Mouse (Mus musculus) hindbrain, embryonic 12.5 days (tissue): ENCODE measurements around the gene Sh3pxd2a. TPM values are rescaled to one million over a fixed set of nuclear protein-coding genes. Genes with fewer than 3 reads are reported as not detected.
A peak's percentile ranks its signal among the peaks of the same experiment; 100 is the strongest.

Source experiments
- ATAC-seq: fragments of 200-750 bp; cut with Nextera tagmentation; 2 replicates; pipeline ENCODE4 v1.8.0; 2017; ENCODE audit warnings: moderate TSS enrichment; ENCODE audit not compliant: low FRiP score
- H3K27ac ChIP-seq: fragments of 300-500 bp; sonication (generic); 2 replicates; pipeline ENCODE4 v1.5.1; 2016; ENCODE audit warnings: mild to moderate bottlenecking
- H3K27me3 ChIP-seq: fragments of 300-500 bp; sonication (generic); 2 replicates; pipeline ENCODE4 v1.6.1; 2016; ENCODE audit warnings: mild to moderate bottlenecking
- H3K36me3 ChIP-seq: fragments of 300-500 bp; sonication (generic); 2 replicates; pipeline ENCODE4 v1.6.1; 2016; ENCODE audit warnings: mild to moderate bottlenecking
- H3K4me1 ChIP-seq: fragments of 300-500 bp; sonication (generic); 2 replicates; pipeline ENCODE4 v1.6.1; 2016
- H3K4me2 ChIP-seq: fragments of 300-500 bp; sonication (generic); replicated peaks from 2 replicates; pipeline ENCODE4 v1.6.1; 2016; ENCODE audit warnings: mild to moderate bottlenecking
- H3K4me3 ChIP-seq: fragments of 300-500 bp; sonication (generic); 2 replicates; pipeline ENCODE4 v1.5.1; 2016; ENCODE audit warnings: mild to moderate bottlenecking
- H3K9ac ChIP-seq: fragments of 300-500 bp; sonication (generic); 2 replicates; pipeline ENCODE4 v1.6.1; 2016; ENCODE audit warnings: mild to moderate bottlenecking, moderate library complexity
- H3K9me3 ChIP-seq: fragments of 300-500 bp; sonication (generic); replicated peaks from 2 replicates; pipeline ENCODE4 v1.6.1; 2016; ENCODE audit warnings: mild to moderate bottlenecking
- WGBS: fragments of 180-500 bp; shearing (Covaris S2); methylation state at CpG from one replicate; pipeline ENCODE4 v1.1.7; 2016; 5-methylcytosine and 5-hydroxymethylcytosine counted together
- polyA plus RNA-seq: library from polyadenylated mRNA; unstranded; fragments of >200 nt; fragmentation: Nextera tagmentation; extraction: Ambion mirVana; gene quantifications from 2 replicates; pipeline ENCODE4 v1.2.1, GENCODE M21; 2016

The Sh3pxd2a gene
- polyA plus RNA-seq, 1 experiment from 2014 or later: 3.9 TPM

DNA sequence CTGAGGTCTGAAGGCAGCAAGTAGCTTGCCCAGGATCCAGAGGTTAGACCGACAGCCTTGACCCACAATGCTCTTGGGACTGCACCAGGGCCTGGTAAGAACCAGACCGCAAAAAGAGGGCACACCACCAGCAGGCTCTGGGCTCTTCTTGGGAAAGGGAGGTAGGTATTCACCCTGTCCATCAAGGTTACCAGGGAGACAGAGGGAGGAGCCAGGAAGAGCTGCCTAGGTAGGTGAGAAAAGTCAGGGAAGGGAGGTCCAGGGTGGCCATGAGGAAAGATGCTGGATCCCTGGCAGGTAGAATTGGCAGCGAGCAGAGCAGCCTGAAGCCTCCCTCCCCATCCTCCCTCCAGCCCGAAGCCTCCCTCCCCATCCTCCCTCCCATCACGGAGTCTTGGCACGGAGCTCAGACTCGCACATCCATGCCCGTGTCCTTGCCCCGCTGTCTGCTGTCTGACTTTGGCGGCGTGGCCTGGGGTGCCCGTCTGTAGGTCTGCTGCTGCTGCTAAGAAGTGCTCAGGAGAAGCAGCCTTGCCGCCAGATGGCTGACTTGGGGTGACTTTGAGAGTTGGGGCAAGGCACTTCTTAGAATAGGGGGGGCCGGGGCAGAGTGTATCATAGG, 115.7 kb downstream of the Sh3pxd2a start:
- Histone ChIP-seq H3K27ac (no peak overlapping the region), H3K9ac (no peak overlapping the region), H3K9me3 (no peaks in the 10 kb centered on the region), H3K4me2 (no peak overlapping the region), H3K36me3 (no peaks in the 10 kb centered on the region), H3K4me1 (peaks cover 7% of the 10 kb centered on the region), H3K4me3 (no peak overlapping the region), H3K27me3 (peaks cover 22% of the 10 kb centered on the region)
- WGBS: 85% methylated on average over 14 of the region's 14 CpGs
- ATAC-seq: no peak

- ATAC-seq: no peak
- H3K9me3 ChIP-seq: no peaks in the 10 kb centered on the region
- no peak overlapping the region for H3K9ac ChIP-seq
- peaks cover 36% of the 10 kb centered on the region for H3K27me3 ChIP-seq
- H3K36me3 ChIP-seq: no peaks in the 10 kb centered on the region
- WGBS: 47% methylated on average over 7 of the region's 7 CpGs
- H3K4me3 ChIP-seq: no peak overlapping the region
- peaks cover 18% of the 10 kb centered on the region for H3K4me1 ChIP-seq
- H3K4me2 ChIP-seq: no peak overlapping the region
- no peak overlapping the region for H3K27ac ChIP-seq
Observed at GRCm38 (mm10) chr19:47347021-47347643, 117.1 kb downstream of the Sh3pxd2a start.

- peaks cover 40% of the 10 kb centered on the region for H3K27me3 ChIP-seq
- ATAC-seq: no peak
Observed at GRCm38 (mm10) chr19:47346606-47347005, 117.6 kb downstream of the Sh3pxd2a start.

GRCm38 (mm10) chr19:47345851-47346568, 118.2 kb downstream of the Sh3pxd2a start:
- H3K4me2 ChIP-seq: no peak overlapping the region
- peaks cover 43% of the 10 kb centered on the region for H3K27me3 ChIP-seq
- no peak overlapping the region for H3K9ac ChIP-seq
- no peak overlapping the region for H3K4me3 ChIP-seq
- ATAC-seq: no peak
- H3K36me3 ChIP-seq: no peaks in the 10 kb centered on the region
- 78% methylated on average over 6 of the region's 6 CpGs for WGBS
- H3K9me3 ChIP-seq: no peaks in the 10 kb centered on the region
- no peak overlapping the region for H3K27ac ChIP-seq
- H3K4me1 ChIP-seq: peaks cover 18% of the 10 kb centered on the region

More at GRCm38 (mm10) chr19:47346606-47347005, 117.6 kb downstream of the Sh3pxd2a start:
- Histone ChIP-seq H3K27ac (no peak overlapping the region), H3K9me3 (no peaks in the 10 kb centered on the region), H3K4me3 (no peak overlapping the region), H3K36me3 (no peaks in the 10 kb centered on the region), H3K4me1 (peaks cover 18% of the 10 kb centered on the region), H3K4me2 (no peak overlapping the region), H3K9ac (no peak overlapping the region)
- WGBS: 44% methylated on average over 8 of the region's 8 CpGs

DNA sequence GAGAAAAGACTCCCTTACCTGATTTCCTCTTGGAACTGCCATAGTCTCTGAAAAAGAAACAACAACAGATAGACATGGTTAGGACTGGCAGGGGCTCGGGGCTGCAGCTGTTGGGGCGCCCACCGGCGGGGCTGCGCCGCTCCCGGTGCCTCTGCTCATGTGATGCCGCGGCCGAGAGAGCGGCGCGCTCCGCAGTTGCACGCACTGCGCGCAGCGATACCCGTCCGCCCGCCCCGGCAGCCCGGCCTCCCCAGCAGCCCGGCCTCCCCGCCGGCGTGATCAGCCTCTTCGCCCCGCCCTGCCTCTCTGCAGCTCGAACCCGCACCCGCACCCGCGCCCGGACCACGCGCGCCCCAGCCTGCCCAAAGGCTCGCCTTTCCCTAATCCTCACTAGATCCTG, 120.8 kb downstream of the Sh3pxd2a start:
- Histone ChIP-seq H3K9me3 (no peaks in the 10 kb centered on the region), H3K27me3 (peaks cover 49% of the 10 kb centered on the region), H3K9ac (peak overlapping the region; percentile 55), H3K4me3 (peak overlapping the region; percentile 40), H3K4me1 (peaks cover 29% of the 10 kb centered on the region), H3K27ac (no peak overlapping the region), H3K4me2 (peak overlapping the region; percentile 62), H3K36me3 (no peaks in the 10 kb centered on the region)
- 1% methylated on average over 35 of the region's 39 CpGs for WGBS
- peak; percentile 37; the same call in 1 of the 2 replicates for ATAC-seq

GRCm38 (mm10) chr19:47339165-47339564, 125.0 kb downstream of the Sh3pxd2a start:
- H3K4me1 ChIP-seq: peaks cover 48% of the 10 kb centered on the region
- H3K27ac ChIP-seq: no peak overlapping the region
- peaks cover 33% of the 10 kb centered on the region for H3K27me3 ChIP-seq
- peak overlapping the region; percentile 28 for H3K4me3 ChIP-seq
- H3K9ac ChIP-seq: peak overlapping the region; percentile 23; the same call in 1 of the 2 replicates
- peak overlapping the region; percentile 53 for H3K4me2 ChIP-seq
- no peaks in the 10 kb centered on the region for H3K9me3 ChIP-seq
- ATAC-seq: no peak
- H3K36me3 ChIP-seq: no peaks in the 10 kb centered on the region
- WGBS: 1% methylated on average over 17 of the region's 17 CpGs

GRCm38 (mm10) chr19:47338396-47339164, 125.6 kb downstream of the Sh3pxd2a start:
- WGBS: 26% methylated on average over 24 of the region's 24 CpGs
- Histone ChIP-seq H3K27me3 (peaks cover 27% of the 10 kb centered on the region), H3K4me1 (peaks cover 45% of the 10 kb centered on the region), H3K4me3 (peak overlapping the region; percentile 28), H3K27ac (no peak overlapping the region), H3K9ac (peak overlapping the region; percentile 23; the same call in 1 of the 2 replicates), H3K4me2 (peak overlapping the region; percentile 53), H3K36me3 (no peaks in the 10 kb centered on the region), H3K9me3 (no peaks in the 10 kb centered on the region)
- peak; percentile 43 for ATAC-seq

DNA sequence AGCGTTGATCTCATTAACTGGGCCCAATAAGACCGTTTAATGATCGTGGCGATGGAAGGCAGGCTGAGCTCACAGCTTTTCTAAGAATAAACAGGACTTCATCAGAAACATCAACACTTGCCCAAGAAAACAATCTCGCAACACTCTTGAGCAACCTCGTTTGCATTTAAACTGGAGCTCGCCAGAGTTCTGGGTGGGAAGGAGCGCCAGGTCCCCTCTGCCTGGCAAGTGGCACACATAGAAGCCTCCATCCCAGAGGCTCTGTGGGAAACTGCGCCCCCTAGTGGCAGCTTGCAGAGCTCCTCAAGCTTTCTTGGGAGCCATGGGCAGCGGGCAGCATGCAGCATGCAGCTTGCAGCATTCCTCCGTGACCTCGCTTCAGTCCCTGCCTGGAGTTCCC, 126.5 kb downstream of the Sh3pxd2a start:
- no peak overlapping the region for H3K27ac ChIP-seq
- peak; percentile 65 for ATAC-seq
- no peak overlapping the region for H3K9ac ChIP-seq
- no peaks in the 10 kb centered on the region for H3K36me3 ChIP-seq
- 0 out of 2 replicates have a peak overlapping the region, but pooled peaks have one; percentile 17 for H3K4me3 ChIP-seq
- H3K4me2 ChIP-seq: peak overlapping the region; percentile 53
- H3K4me1 ChIP-seq: peaks cover 41% of the 10 kb centered on the region
- 31% methylated on average over 12 of the region's 12 CpGs for WGBS
- H3K9me3 ChIP-seq: no peaks in the 10 kb centered on the region
- peaks cover 19% of the 10 kb centered on the region for H3K27me3 ChIP-seq

DNA sequence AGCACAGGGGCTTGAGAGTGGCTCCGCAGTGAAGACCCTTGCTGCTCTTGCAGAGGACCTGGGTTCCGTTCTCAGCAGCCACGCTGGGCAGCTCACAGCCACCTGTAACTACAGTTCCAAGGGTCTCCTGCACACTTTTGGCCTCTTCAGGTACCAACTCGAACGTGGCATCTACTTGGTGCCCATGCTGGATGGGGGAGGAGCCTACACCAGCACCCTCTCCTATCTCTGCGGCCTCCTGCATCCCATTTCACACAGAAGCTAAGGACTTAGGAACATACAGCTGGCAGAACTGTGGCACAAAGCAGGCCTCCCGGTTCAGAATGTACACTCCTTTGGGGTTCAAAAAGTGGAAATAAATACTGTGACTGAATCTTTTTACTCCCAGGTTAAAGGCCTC, 127.0 kb downstream of the Sh3pxd2a start:
- H3K9me3 ChIP-seq: no peaks in the 10 kb centered on the region
- peaks cover 38% of the 10 kb centered on the region for H3K4me1 ChIP-seq
- no peak overlapping the region for H3K9ac ChIP-seq
- no peak overlapping the region for H3K27ac ChIP-seq
- peaks cover 13% of the 10 kb centered on the region for H3K27me3 ChIP-seq
- no peak overlapping the region for H3K4me2 ChIP-seq
- 66% methylated on average over 7 of the region's 7 CpGs for WGBS
- no peaks in the 10 kb centered on the region for H3K36me3 ChIP-seq
- no peak overlapping the region for H3K4me3 ChIP-seq
- ATAC-seq: no peak

GRCm38 (mm10) chr19:47335262-47335661, 128.9 kb downstream of the Sh3pxd2a start:
- Histone ChIP-seq H3K4me3 (no peak overlapping the region), H3K27ac (peak overlapping the region; percentile 60; the same call in 1 of the 2 replicates), H3K4me2 (no peak overlapping the region), H3K9me3 (no peaks in the 10 kb centered on the region), H3K4me1 (peaks cover 50% of the 10 kb centered on the region), H3K27me3 (peaks cover 1% of the 10 kb centered on the region), H3K36me3 (no peaks in the 10 kb centered on the region), H3K9ac (no peak overlapping the region)
- 55% methylated on average over 6 of the region's 6 CpGs for WGBS
- no peak for ATAC-seq

DNA sequence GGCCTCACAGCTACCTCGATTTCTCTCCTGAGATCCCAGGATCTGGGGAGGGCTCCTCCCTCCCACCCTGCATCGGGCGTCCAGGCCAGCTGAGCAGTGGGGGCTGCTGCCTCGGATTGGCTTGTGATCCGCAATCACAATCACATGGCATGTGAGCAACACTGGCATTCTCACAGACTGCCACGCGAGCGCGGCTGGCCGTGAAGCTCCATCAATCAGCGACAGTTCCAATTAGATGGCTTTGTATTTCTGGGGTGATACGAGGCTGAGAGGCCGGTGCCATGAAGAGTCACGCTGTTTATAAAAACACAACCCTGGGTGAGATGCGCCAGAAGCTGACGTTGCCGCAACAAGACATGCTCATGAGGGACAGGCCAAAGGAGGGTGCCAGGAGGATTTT, 129.5 kb downstream of the Sh3pxd2a start:
- H3K36me3 ChIP-seq: no peaks in the 10 kb centered on the region
- WGBS: 20% methylated on average over 17 of the region's 17 CpGs

More for the DNA sequence above, 129.5 kb downstream of the Sh3pxd2a start:
- Histone ChIP-seq H3K9ac (no peak overlapping the region), H3K9me3 (no peaks in the 10 kb centered on the region), H3K4me2 (0 out of 2 replicates have a peak overlapping the region, but pooled peaks have one; percentile 19), H3K4me3 (no peak overlapping the region), H3K27me3 (no peaks in the 10 kb centered on the region; the same call in 1 of the 2 replicates), H3K4me1 (peaks cover 51% of the 10 kb centered on the region), H3K27ac (peak overlapping the region; percentile 60)
- ATAC-seq: peak; percentile 57
